Mouse (Mus musculus) liver, embryonic 14.5 days (tissue): ENCODE results near the gene Gsta1. TPM values are rescaled to one million over a fixed set of nuclear protein-coding genes. Genes with fewer than 3 reads are reported as not detected.

Experiments
- ATAC-seq: fragments of 200-750 bp; cut with Nextera tagmentation; 2 replicates; pipeline ENCODE4 v1.8.0; 2017; ENCODE audit warnings: moderate number of reproducible peaks, mild to moderate bottlenecking, moderate library complexity; ENCODE audit not compliant: insufficient read depth
- DNase-seq, 3 experiments: peaks; one replicate each; pipeline ENCODE4 v3.0.0-alpha.2; 2012 to 2013; ENCODE audit warnings: low read depth in 3 of 3, low spot score in 3 of 3
- H3K27ac ChIP-seq: fragments of 300-500 bp; sonication (generic); 2 replicates; pipeline ENCODE4 v1.5.1; 2014; ENCODE audit warnings: moderate library complexity, mild to moderate bottlenecking, control low read depth, inconsistent platforms
- H3K27me3 ChIP-seq: fragments of 300-500 bp; sonication (generic); 2 replicates; pipeline ENCODE4 v1.6.1; 2014; ENCODE audit warnings: mild to moderate bottlenecking, low read length, moderate library complexity; ENCODE audit not compliant: control insufficient read depth, insufficient read depth
- H3K36me3 ChIP-seq: fragments of 300-500 bp; sonication (generic); replicated peaks from 2 replicates; pipeline ENCODE4 v1.6.1; 2014; ENCODE audit warnings: low read depth; ENCODE audit not compliant: control insufficient read depth, insufficient read depth
- H3K4me1 ChIP-seq, 2 experiments: fragments of 200-500 bp in 1 of 2; fragments of 300-500 bp in 1 of 2; sonication (generic) in 1 of 2; replicated peaks; 2 replicates each; pipeline ENCODE4 v1.6.1; 2012 to 2014; ENCODE audit warnings: antibody characterized with exemption in 1 of 2, inconsistent platforms in 1 of 2, low read length in 1 of 2; ENCODE audit not compliant: control insufficient read depth in 2 of 2, insufficient read depth in 2 of 2
- H3K4me2 ChIP-seq: fragments of 300-500 bp; sonication (generic); 2 replicates; pipeline ENCODE4 v1.6.1; 2014; ENCODE audit warnings: low read depth, mild to moderate bottlenecking, control low read depth, moderate library complexity
- H3K4me3 ChIP-seq, 2 experiments: fragments of 200-500 bp in 1 of 2; fragments of 300-500 bp in 1 of 2; sonication (generic) in 1 of 2; 2 replicates each; pipeline ENCODE4 v1.5.1; 2012 to 2014; ENCODE audit warnings: low read depth in 2 of 2, low read length in 2 of 2, mild to moderate bottlenecking in 2 of 2, control low read depth in 1 of 2, inconsistent platforms in 1 of 2, moderate library complexity in 1 of 2; ENCODE audit not compliant: insufficient read depth in 1 of 2
- H3K9ac ChIP-seq: fragments of 300-500 bp; sonication (generic); replicated peaks from 2 replicates; pipeline ENCODE4 v1.6.1; 2014; ENCODE audit warnings: mild to moderate bottlenecking, control low read depth, moderate library complexity
- H3K9me3 ChIP-seq: fragments of 300-500 bp; sonication (generic); 2 replicates; pipeline ENCODE4 v1.6.1; 2016; ENCODE audit warnings: low read length, mixed read lengths; ENCODE audit not compliant: control insufficient read depth
- CTCF ChIP-seq: IDR thresholded peaks from 2 replicates; pipeline ENCODE4 v1.5.1; 2016; ENCODE audit warnings: antibody characterized with exemption, low read depth, control low read depth
- EP300 ChIP-seq: IDR thresholded peaks from 2 replicates; pipeline ENCODE4 v1.6.1; 2016; ENCODE audit warnings: antibody characterized with exemption, low read depth
- WGBS: fragments of 180-500 bp; shearing (Covaris S2); extraction: QIAGEN DNeasy Blood & Tissue Kit; methylation state at CpG from one replicate; pipeline ENCODE4 v1.1.7; 2014; ENCODE audit not compliant: insufficient replicate concordance; 5-methylcytosine and 5-hydroxymethylcytosine counted together
- polyA plus RNA-seq, 2 experiments: library from polyadenylated mRNA; depleted of rRNA in 1 of 2; stranded (reverse) in 1 of 2; unstranded in 1 of 2; fragments of >200 nt; fragmentation: Nextera tagmentation in 1 of 2; extraction: Ambion mirVana in 1 of 2; gene quantifications; 2 replicates each; pipeline versions ENCODE4 v1.2.1 to v1.2.3; 2012 to 2014

The Gsta1 gene
- polyA plus RNA-seq, 2 experiments = 0.06 to 0.24 TPM

DNA sequence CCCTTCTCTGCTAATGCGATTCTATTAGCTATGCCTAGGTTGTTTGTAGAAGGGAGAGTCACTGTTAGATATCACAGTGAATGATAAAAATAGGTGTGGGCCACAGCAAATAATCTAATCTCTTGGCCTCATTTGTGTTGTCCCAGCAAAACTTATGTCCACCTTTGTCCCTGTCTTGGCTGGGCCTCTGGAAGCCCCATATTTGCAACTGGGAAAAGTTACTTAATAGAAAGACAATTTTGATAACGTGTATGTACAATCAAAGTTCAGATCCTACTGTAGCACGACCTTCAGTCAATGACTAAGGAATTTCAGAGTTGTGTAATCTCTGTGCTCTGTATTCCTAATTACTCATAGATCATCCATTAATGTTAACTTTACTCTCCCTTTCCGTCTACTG is 13.4 kb upstream of the Gsta1 start:
- no peaks in the 10 kb centered on the region for H3K27me3 ChIP-seq
- H3K9ac ChIP-seq = no peak overlapping the region
- H3K4me2 ChIP-seq = no peak overlapping the region
- 49% methylated on average over 4 of the region's 4 CpGs for WGBS
- no peaks in the 10 kb centered on the region for H3K36me3 ChIP-seq
- H3K27ac ChIP-seq = no peak overlapping the region
- H3K4me1 ChIP-seq = peaks cover 0 to 6% of the 10 kb centered on the region in 2 experiments; a peak in 2 of 4 replicates
- no peak for ATAC-seq
- H3K4me3 ChIP-seq = no peak overlapping the region
- TF ChIP-seq EP300 = no peak
- no peak for TF ChIP-seq CTCF
- H3K9me3 ChIP-seq = no peaks in the 10 kb centered on the region
- DNase-seq = no peak

DNA sequence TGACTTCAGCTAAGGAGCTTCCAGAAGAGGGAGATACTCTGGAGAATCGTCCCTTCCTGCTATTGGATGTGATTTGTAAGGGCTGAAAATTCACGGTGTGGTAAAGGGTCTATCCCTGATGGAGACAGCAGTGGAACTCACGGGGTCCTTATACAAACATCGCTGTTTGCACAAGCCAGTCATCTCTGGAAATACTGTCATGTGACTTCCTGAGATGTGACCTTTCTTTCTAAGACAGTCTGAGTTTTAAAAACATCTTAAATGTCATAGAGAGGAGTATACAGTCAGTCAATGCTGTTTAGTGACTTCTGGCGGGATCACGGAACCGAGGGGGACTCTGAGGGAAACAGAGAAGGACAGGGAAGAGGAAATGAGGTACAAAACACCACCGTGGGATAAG is 7.8 kb upstream of the Gsta1 start:
- Histone ChIP-seq H3K9ac (no peak overlapping the region), H3K4me1 (0 out of 4 replicates have a peak, but pooled peaks cover 0 to 2% of the 10 kb centered on the region in 2 experiments), H3K4me2 (no peak overlapping the region), H3K36me3 (no peaks in the 10 kb centered on the region), H3K4me3 (no peak overlapping the region), H3K27ac (no peak overlapping the region), H3K9me3 (no peaks in the 10 kb centered on the region), H3K27me3 (no peaks in the 10 kb centered on the region)
- 46% methylated on average over 8 of the region's 8 CpGs for WGBS
- DNase-seq (no peak), ATAC-seq (no peak)
- no peak for TF ChIP-seq EP300
- no peak for TF ChIP-seq CTCF

DNA sequence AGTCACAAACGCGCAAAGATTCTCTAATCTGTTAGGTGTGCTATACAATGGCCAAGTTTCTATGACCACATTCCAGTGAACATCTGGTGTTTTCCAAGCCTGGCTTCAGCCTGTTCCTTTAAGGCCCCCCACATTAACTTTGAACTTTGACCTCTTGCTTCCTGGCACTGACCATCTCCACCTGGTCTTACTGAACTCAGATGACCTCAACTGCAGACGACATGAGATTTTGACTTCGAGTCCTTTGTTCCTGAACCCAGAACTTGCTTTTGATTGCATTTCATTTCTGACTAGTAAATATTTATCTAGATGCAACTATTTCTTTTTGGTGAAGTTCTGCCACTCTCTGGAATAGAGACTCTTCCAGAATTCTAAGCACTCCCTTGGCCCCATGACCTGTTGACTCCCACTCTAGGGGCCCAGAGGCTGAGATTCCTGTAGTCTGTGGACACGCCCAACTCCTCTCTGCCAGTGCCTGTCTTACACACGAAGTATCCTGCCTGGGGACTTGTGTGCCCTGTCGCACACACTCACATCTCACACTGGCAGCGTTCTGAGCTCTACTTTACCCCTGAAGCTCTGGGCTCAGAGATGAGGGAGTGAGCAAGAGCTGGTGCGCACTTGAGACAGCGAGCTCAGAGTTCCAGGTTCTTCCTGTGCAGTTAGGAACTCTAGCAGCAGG is 7.1 kb upstream of the Gsta1 start:
- Histone ChIP-seq H3K27ac (no peak overlapping the region), H3K27me3 (no peaks in the 10 kb centered on the region), H3K9me3 (no peaks in the 10 kb centered on the region), H3K4me2 (no peak overlapping the region), H3K36me3 (no peaks in the 10 kb centered on the region), H3K4me1 (0 out of 4 replicates have a peak, but pooled peaks cover 0 to 2% of the 10 kb centered on the region in 2 experiments), H3K9ac (no peak overlapping the region), H3K4me3 (no peak overlapping the region)
- WGBS = 64% methylated on average over 10 of the region's 10 CpGs
- TF ChIP-seq CTCF = no peak
- no peak for TF ChIP-seq EP300
- no peak for ATAC-seq
- DNase-seq = no peak

DNA sequence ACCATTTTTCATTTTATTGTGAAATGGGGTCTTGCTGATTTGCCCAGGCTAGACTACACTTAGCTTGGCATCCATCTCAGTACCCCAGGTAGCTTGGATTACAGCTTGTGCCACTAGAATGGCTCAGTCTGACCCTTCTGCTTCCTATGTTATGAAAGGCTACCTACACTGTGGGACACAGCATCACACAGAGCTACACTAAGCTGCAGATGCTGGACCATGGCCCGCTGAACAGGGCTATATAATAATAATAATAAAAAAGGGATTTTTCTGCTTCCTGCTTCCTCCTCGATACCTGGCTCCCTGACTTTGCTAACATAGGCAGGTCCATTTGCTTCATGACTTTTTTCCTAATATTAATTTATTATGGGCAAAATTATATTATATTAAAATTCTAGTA is 6.0 kb upstream of the Gsta1 start:
- H3K27me3 ChIP-seq = no peaks in the 10 kb centered on the region
- no peak for ATAC-seq
- H3K27ac ChIP-seq = no peak overlapping the region
- no peak for DNase-seq
- H3K4me2 ChIP-seq = no peak overlapping the region
- H3K9ac ChIP-seq = no peak overlapping the region
- TF ChIP-seq CTCF (no peak), EP300 (no peak)
- H3K9me3 ChIP-seq = no peaks in the 10 kb centered on the region
- no peak overlapping the region for H3K4me3 ChIP-seq
- 72% methylated on average over 2 of the region's 2 CpGs for WGBS
- H3K4me1 ChIP-seq = 0 out of 4 replicates have a peak, but pooled peaks cover 0 to 2% of the 10 kb centered on the region in 2 experiments
- no peaks in the 10 kb centered on the region for H3K36me3 ChIP-seq

DNA sequence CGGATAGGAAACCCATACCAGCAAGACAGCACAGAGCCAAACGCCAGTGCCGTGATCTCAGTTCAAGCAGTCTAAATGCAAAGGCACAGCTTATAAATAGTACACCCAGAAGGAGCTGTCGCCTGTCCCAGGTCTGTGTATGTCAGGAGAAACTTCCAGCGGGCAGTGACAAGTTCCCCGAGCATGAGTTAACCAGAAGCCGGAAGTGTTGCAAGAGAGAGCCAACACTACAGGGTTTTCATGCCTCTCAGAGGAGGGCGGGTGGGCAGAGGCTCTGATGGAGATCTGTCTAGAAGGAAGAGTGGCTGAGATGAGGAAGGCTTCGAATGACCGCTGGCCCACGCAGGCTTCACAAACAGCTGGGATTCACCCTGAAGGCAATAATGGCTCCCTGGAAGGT is 5.2 kb upstream of the Gsta1 start:
- no peak overlapping the region for H3K27ac ChIP-seq
- no peak overlapping the region for H3K4me3 ChIP-seq
- no peaks in the 10 kb centered on the region for H3K27me3 ChIP-seq
- DNase-seq (no peak), ATAC-seq (no peak)
- WGBS = 40% methylated on average over 11 of the region's 11 CpGs
- no peaks in the 10 kb centered on the region for H3K36me3 ChIP-seq
- H3K4me2 ChIP-seq = no peak overlapping the region
- TF ChIP-seq EP300 (no peak), CTCF (no peak)
- H3K9ac ChIP-seq = no peak overlapping the region
- H3K4me1 ChIP-seq = 0 out of 4 replicates have a peak, but pooled peaks cover 0 to 2% of the 10 kb centered on the region in 2 experiments
- H3K9me3 ChIP-seq = no peaks in the 10 kb centered on the region
